9 mouse cellular contexts compared by ENCODE assay signal in the genomic region with DNA sequence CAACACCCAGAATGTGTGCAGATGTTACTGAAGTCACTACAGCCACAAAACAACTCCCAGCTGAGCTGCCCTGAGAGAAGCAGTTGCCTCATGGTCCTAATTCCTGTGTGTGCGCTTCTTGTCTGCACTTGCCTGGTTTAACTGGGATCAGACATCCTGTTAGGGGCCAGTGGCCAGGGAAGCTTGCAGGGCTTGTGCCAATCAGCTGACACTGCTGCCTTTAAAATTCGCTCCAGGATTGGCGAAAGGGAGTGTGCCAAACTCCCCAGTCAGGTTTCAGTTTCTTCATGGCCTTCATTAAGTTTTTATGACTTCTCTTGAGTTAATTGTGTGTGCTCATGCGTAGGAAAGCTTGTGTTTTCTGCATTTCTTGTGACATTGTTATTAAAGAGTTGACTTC. TPM values are rescaled to one million over a fixed set of nuclear protein-coding genes. Genes with fewer than 3 reads are reported as not detected.
DNase-seq lines count a peak whose midpoint lies in the region; TF ChIP-seq lines count a peak whose summit lies in the region.
"Had no signal": no experiment of that assay in that cellular context is flagged by ENCODE, and none has a peak within 500 bp of the region (broad histone marks: within the 10 kb centered on the region; RNA-seq: fewer than 3 reads in every experiment).

No protein-coding gene starts in this region.

- H3K9ac ChIP-seq in heart, adult 2 months (ENCODE audit: low read depth, low read length) = peak overlapping the region; percentile 32

- H3K79me2 ChIP-seq in heart, adult 2 months (replicated peaks; ENCODE audit: control insufficient read depth, insufficient read depth, low read length) = peaks cover 7% of the 10 kb centered on the region
- H3K79me2 ChIP-seq in C2C12 (ENCODE audit: control insufficient read depth, insufficient read depth) = peaks cover 81% of the 10 kb centered on the region

- intact Hi-C loops in heart, adult 2 months (cut with DNase I) = loop anchor here (2.0 kb wide), 2 partner anchors 91 to 139 kb away; no protein-coding TSS in a partner anchor
- intact Hi-C loops in left cerebral cortex, postnatal 14 days (cut with DNase I) = loop anchor here (10.0 kb wide), 1 partner anchor 181 kb away; no protein-coding TSS in a partner anchor

- H3K27me3 ChIP-seq in heart, adult 2 months (ENCODE audit: control insufficient read depth, insufficient read depth, low read length) = no peaks in the 10 kb centered on the region
- H3K27me3 ChIP-seq in C2C12 (ENCODE audit: control insufficient read depth, insufficient read depth, insufficient read length) = no peaks in the 10 kb centered on the region

- TF ChIP-seq EP300 in heart, adult 2 months (IDR thresholded peaks at IDR 0.05; ENCODE audit: insufficient read depth, low read depth, low read length) = no peak

- peak; percentile 42 to 44 for DNase-seq in heart, adult 2 months
- DNase-seq in heart, postnatal 4 days = no peak
- DNase-seq in fat pad, adult 2 months (ENCODE audit: extremely low read depth, low read depth, low spot score) = peak; percentile 94
- peak; percentile 61 to 78 for DNase-seq in kidney, postnatal 4 days
- DNase-seq in thymus, postnatal 0 days (ENCODE audit: low spot score) = no peak
- no peak for DNase-seq in left cerebral cortex, postnatal 14 days (ENCODE audit: low spot score in 2 of 2)
- no peak for DNase-seq in layer of hippocampus, postnatal 25 days (ENCODE audit: extremely low spot score in 1 of 2, low spot score in 1 of 2)
- DNase-seq: cerebellum, adult 11 months had no signal

- TF ChIP-seq POLR2A in heart, adult 2 months (IDR thresholded peaks at IDR 0.05; ENCODE audit: insufficient read depth, low read depth, low read length) = peak; percentile 45

- 27% methylated on average over 4 of the region's 4 CpGs for WGBS in heart, adult 2 months

- H3K79me3 ChIP-seq in C2C12 (ENCODE audit: low read depth) = peaks cover 72% of the 10 kb centered on the region

- TF ChIP-seq CTCF in heart, adult 2 months (IDR thresholded peaks at IDR 0.05) = no peak
- TF ChIP-seq CTCF in C2C12 (IDR thresholded peaks at IDR 0.05; ENCODE audit: control insufficient read depth, insufficient read depth, insufficient read length) = no peak

- H3K36me3 ChIP-seq in heart, adult 2 months (ENCODE audit: control insufficient read depth, insufficient read depth, low read length) = no peaks in the 10 kb centered on the region; the same call in 1 of the 2 replicates
- peaks cover 54% of the 10 kb centered on the region for H3K36me3 ChIP-seq in C2C12 (ENCODE audit: control insufficient read depth, insufficient read depth)

- H3K27ac ChIP-seq in heart, adult 2 months = peak overlapping the region; percentile 27

- H3K4me1 ChIP-seq in heart, adult 2 months (ENCODE audit: control insufficient read depth, insufficient read depth, low read length) = peaks cover 7% of the 10 kb centered on the region

- peak overlapping the region; percentile 43 for H3ac ChIP-seq in C2C12 (ENCODE audit: control insufficient read depth, insufficient read length, low read depth)

- peak overlapping the region; percentile 94 for H3K4me3 ChIP-seq in heart, adult 2 months
- no peak overlapping the region for H3K4me3 ChIP-seq in C2C12 (ENCODE audit: insufficient read depth, poor library complexity, severe bottlenecking)

TF ChIP-seq in C2C12, 6 proteins besides CTCF, POLR2A, EP300 and RAD21:
- TF ChIP-seq USF1 (IDR thresholded peaks at IDR 0.05; ENCODE audit: low read depth) (no peak), MYOD1 (IDR thresholded peaks at IDR 0.05; ENCODE audit: control insufficient read depth, insufficient read length, low read depth) (no peak), CEBPB (IDR thresholded peaks at IDR 0.05; ENCODE audit: low read depth) (no peak), MAX (IDR thresholded peaks at IDR 0.05) (no peak), FOSL1 (IDR thresholded peaks at IDR 0.05; ENCODE audit: insufficient read depth, low read length, poor library complexity, severe bottlenecking) (no peak), MYOG (IDR thresholded peaks at IDR 0.05; ENCODE audit: control insufficient read depth, extremely low read depth, insufficient read length) (no peak)

RNA-seq across cellular contexts. Expression of a gene that starts 3.1 kb away (rescaled TPM):
- 10 to 100 TPM; 63.7 to 67.9 TPM for total RNA-seq in heart, adult 2 months (2021)
- polyA plus RNA-seq in heart, adult 2 months (2012; rRNA removed) = 26.6 and 35.4 TPM in 2 replicates
- total RNA-seq in heart, postnatal 4 days (2021) = 10 to 100 TPM; 36.9 to 43.8 TPM
- 89.8 TPM for polyA plus RNA-seq in C2C12 (2012; fragmentation: generic; extraction: Trizol)
- polyA plus RNA-seq in thymus, postnatal 0 days (2015; fragmentation: Nextera tagmentation; extraction: Ambion mirVana) = 14.1 and 16.3 TPM in 2 replicates
- total RNA-seq in left cerebral cortex, postnatal 14 days (2021) = 10 to 100 TPM; 44.0 to 48.1 TPM
- total RNA-seq in layer of hippocampus, postnatal 25 days (2021) = 10 to 100 TPM; 49.1 to 55.9 TPM

Comparison
In these comparisons a context has a peak if more than half of its experiments do, and no peak if none do; other contexts are left out.
1. DNase-seq: peak in heart, adult 2 months (2 of 2), fat pad, adult 2 months (single experiment) and kidney, postnatal 4 days (2 of 2); none in heart, postnatal 4 days (single experiment), thymus, postnatal 0 days (single experiment), left cerebral cortex, postnatal 14 days (0 of 2) and layer of hippocampus, postnatal 25 days (0 of 2).